Mouse (Mus musculus): ENCODE data around the gene Zeb2. TPM values are rescaled to one million over a fixed set of nuclear protein-coding genes. Genes with fewer than 3 reads are reported as not detected.

Zeb2 gene
- polyA plus RNA-seq (2011; ENCODE audit: insufficient read length, low read depth, missing spikeins), result 66.5 and 73.5 TPM in 2 replicates

GRCm38 (mm10) chr2:45117087-45117561 is at the start of gene Zeb2:
Gene Zeb2, minus strand, starts transcription at chr2:45117395.
- H3K4me3 ChIP-seq (ENCODE audit: insufficient read depth, low read length), result peak within 1 kb of the TSS; percentile 58
- H3K27ac ChIP-seq (ENCODE audit: insufficient read depth, low read length), result peak within 1 kb of the TSS; percentile 60
- TF ChIP-seq CTCF (IDR thresholded peaks at IDR 0.05; ENCODE audit: borderline replicate concordance, insufficient read depth, low read length), result no peak
- peak; percentile 34 for TF ChIP-seq POLR2A (IDR thresholded peaks at IDR 0.05; ENCODE audit: low read depth, low read length)

GRCm38 (mm10) chr2:45158785-45159184 is 41.6 kb upstream of the Zeb2 start:
- Histone ChIP-seq H3K27ac (ENCODE audit: insufficient read depth, low read length) (no peak overlapping the region), H3K4me1 (ENCODE audit: control insufficient read depth, insufficient read depth, low read length) (no peaks in the 10 kb centered on the region), H3K4me3 (ENCODE audit: insufficient read depth, low read length) (no peak overlapping the region)
- TF ChIP-seq CTCF (IDR thresholded peaks at IDR 0.05; ENCODE audit: borderline replicate concordance, insufficient read depth, low read length) (no peak), POLR2A (IDR thresholded peaks at IDR 0.05; ENCODE audit: low read depth, low read length) (no peak)

More at GRCm38 (mm10) chr2:45117087-45117561, at the start of gene Zeb2:
- H3K4me1 ChIP-seq (ENCODE audit: control insufficient read depth, insufficient read depth, low read length), result no peaks in the 10 kb centered on the region; the same call in 1 of the 2 replicates

GRCm38 (mm10) chr2:45158351-45158782 is 41.2 kb upstream of the Zeb2 start:
- no peak overlapping the region for H3K4me3 ChIP-seq (ENCODE audit: insufficient read depth, low read length)
- TF ChIP-seq POLR2A (IDR thresholded peaks at IDR 0.05; ENCODE audit: low read depth, low read length) (no peak), CTCF (IDR thresholded peaks at IDR 0.05; ENCODE audit: borderline replicate concordance, insufficient read depth, low read length) (no peak)
- no peaks in the 10 kb centered on the region for H3K4me1 ChIP-seq (ENCODE audit: control insufficient read depth, insufficient read depth, low read length)
- H3K27ac ChIP-seq (ENCODE audit: insufficient read depth, low read length), result no peak overlapping the region

- no peak overlapping the region for H3K4me3 ChIP-seq (ENCODE audit: insufficient read depth, low read length)
- H3K27ac ChIP-seq (ENCODE audit: insufficient read depth, low read length), result no peak overlapping the region
- TF ChIP-seq CTCF (IDR thresholded peaks at IDR 0.05; ENCODE audit: borderline replicate concordance, insufficient read depth, low read length) (no peak), POLR2A (IDR thresholded peaks at IDR 0.05; ENCODE audit: low read depth, low read length) (no peak)
- H3K4me1 ChIP-seq (ENCODE audit: control insufficient read depth, insufficient read depth, low read length), result no peaks in the 10 kb centered on the region
Observed at GRCm38 (mm10) chr2:45153315-45153714, 36.1 kb upstream of the Zeb2 start.

- Histone ChIP-seq H3K4me1 (ENCODE audit: control insufficient read depth, insufficient read depth, low read length) (no peaks in the 10 kb centered on the region), H3K27ac (ENCODE audit: insufficient read depth, low read length) (no peak overlapping the region), H3K4me3 (ENCODE audit: insufficient read depth, low read length) (no peak overlapping the region)
- TF ChIP-seq POLR2A (IDR thresholded peaks at IDR 0.05; ENCODE audit: low read depth, low read length) (no peak), CTCF (IDR thresholded peaks at IDR 0.05; ENCODE audit: borderline replicate concordance, insufficient read depth, low read length) (no peak)
Observed at GRCm38 (mm10) chr2:45143162-45143561, 26.0 kb upstream of the Zeb2 start.

- TF ChIP-seq CTCF (IDR thresholded peaks at IDR 0.05; ENCODE audit: borderline replicate concordance, insufficient read depth, low read length), result no peak
- TF ChIP-seq POLR2A (IDR thresholded peaks at IDR 0.05; ENCODE audit: low read depth, low read length), result no peak
- Histone ChIP-seq H3K4me1 (ENCODE audit: control insufficient read depth, insufficient read depth, low read length) (no peaks in the 10 kb centered on the region), H3K4me3 (ENCODE audit: insufficient read depth, low read length) (no peak overlapping the region), H3K27ac (ENCODE audit: insufficient read depth, low read length) (no peak overlapping the region)
Observed at GRCm38 (mm10) chr2:45138906-45139305, 21.7 kb upstream of the Zeb2 start.

- TF ChIP-seq CTCF (IDR thresholded peaks at IDR 0.05; ENCODE audit: borderline replicate concordance, insufficient read depth, low read length) (no peak), POLR2A (IDR thresholded peaks at IDR 0.05; ENCODE audit: low read depth, low read length) (no peak)
- Histone ChIP-seq H3K4me3 (ENCODE audit: insufficient read depth, low read length) (no peak overlapping the region), H3K27ac (ENCODE audit: insufficient read depth, low read length) (no peak overlapping the region), H3K4me1 (ENCODE audit: control insufficient read depth, insufficient read depth, low read length) (no peaks in the 10 kb centered on the region)
Observed at GRCm38 (mm10) chr2:45136783-45137182, 19.6 kb upstream of the Zeb2 start.

GRCm38 (mm10) chr2:45133225-45133624 is 16.0 kb upstream of the Zeb2 start:
- Histone ChIP-seq H3K4me1 (ENCODE audit: control insufficient read depth, insufficient read depth, low read length) (no peaks in the 10 kb centered on the region), H3K4me3 (ENCODE audit: insufficient read depth, low read length) (no peak overlapping the region), H3K27ac (ENCODE audit: insufficient read depth, low read length) (no peak overlapping the region)
- TF ChIP-seq POLR2A (IDR thresholded peaks at IDR 0.05; ENCODE audit: low read depth, low read length) (no peak), CTCF (IDR thresholded peaks at IDR 0.05; ENCODE audit: borderline replicate concordance, insufficient read depth, low read length) (no peak)

- no peak overlapping the region for H3K4me3 ChIP-seq (ENCODE audit: insufficient read depth, low read length)
- TF ChIP-seq POLR2A (IDR thresholded peaks at IDR 0.05; ENCODE audit: low read depth, low read length) (no peak), CTCF (IDR thresholded peaks at IDR 0.05; ENCODE audit: borderline replicate concordance, insufficient read depth, low read length) (no peak)
- H3K27ac ChIP-seq (ENCODE audit: insufficient read depth, low read length), result no peak overlapping the region
- H3K4me1 ChIP-seq (ENCODE audit: control insufficient read depth, insufficient read depth, low read length), result peaks cover 2% of the 10 kb centered on the region; the same call in 1 of the 2 replicates
Observed at GRCm38 (mm10) chr2:45130461-45131156, 13.4 kb upstream of the Zeb2 start.

GRCm38 (mm10) chr2:45129556-45129955 is 12.4 kb upstream of the Zeb2 start:
- TF ChIP-seq POLR2A (IDR thresholded peaks at IDR 0.05; ENCODE audit: low read depth, low read length) (no peak), CTCF (IDR thresholded peaks at IDR 0.05; ENCODE audit: borderline replicate concordance, insufficient read depth, low read length) (no peak)

More at GRCm38 (mm10) chr2:45129556-45129955, 12.4 kb upstream of the Zeb2 start:
- H3K27ac ChIP-seq (ENCODE audit: insufficient read depth, low read length), result no peak overlapping the region
- H3K4me3 ChIP-seq (ENCODE audit: insufficient read depth, low read length), result no peak overlapping the region
- H3K4me1 ChIP-seq (ENCODE audit: control insufficient read depth, insufficient read depth, low read length), result peaks cover 2% of the 10 kb centered on the region; the same call in 1 of the 2 replicates

Data from embryonic fibroblast, embryonic 13.5 days (primary cell).